Mouse (Mus musculus): Measurements from ENCODE around the gene Brd7.

- no peak for TF ChIP-seq POLR2A (IDR thresholded peaks at IDR 0.05; ENCODE audit: extremely low read depth, insufficient read depth, low read length)
- TF ChIP-seq CTCF (IDR thresholded peaks at IDR 0.05; ENCODE audit: low read depth, low read length) = peak; percentile 42
These were observed 4.0 kb downstream of the Brd7 start for GRCm38 (mm10) chr8:88357946-88358345.
